Mouse (Mus musculus): ENCODE measurements around the gene Tmem266.

DNA sequence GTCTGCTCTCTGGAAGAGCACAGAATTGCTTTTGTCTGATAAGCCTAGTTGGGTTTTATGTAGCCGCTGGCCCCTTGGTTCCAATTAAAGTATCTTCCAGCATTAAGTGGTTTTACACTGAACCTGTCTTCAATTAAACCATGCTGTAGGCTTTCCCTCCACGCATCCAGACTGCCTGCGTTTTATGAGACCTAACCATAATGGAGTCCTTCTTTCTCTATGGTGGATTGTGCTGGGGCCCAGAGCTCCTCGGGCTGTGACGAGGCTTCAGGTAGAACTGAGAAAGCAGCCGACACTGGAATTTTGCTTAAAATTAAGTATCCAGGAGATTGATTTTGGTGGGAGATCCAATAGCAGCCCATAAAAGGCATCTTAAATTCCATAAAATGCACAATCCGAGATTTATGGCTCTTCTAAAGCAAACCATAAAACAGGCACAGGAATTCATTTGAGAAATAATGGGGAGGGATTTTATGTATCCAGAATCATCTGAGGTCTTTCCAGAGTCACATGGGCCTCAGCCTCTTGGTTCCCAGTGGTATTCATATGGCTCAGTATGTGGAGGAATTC lies 72.4 kb downstream of the Tmem266 start:
- TF ChIP-seq CTCF (IDR thresholded peaks at IDR 0.05; ENCODE audit: low read depth, low read length): no peak
- TF ChIP-seq POLR2A (IDR thresholded peaks at IDR 0.05; ENCODE audit: extremely low read depth, insufficient read depth, low read length): no peak
